Mouse (Mus musculus) CH12.LX (cell line): ENCODE measurements at regions not wholly inside any gene's neighbourhood (a gene's known extent, or its start where the extent isn't known, plus 50 kb on each side); places are given as distances from the start of the nearest gene placed in this dataset.

Source experiments
- CTCF ChIP-seq, 2 experiments: IDR thresholded peaks in 1 of 2; conservative IDR thresholded peaks in 1 of 2; 2 replicates each; pipeline ENCODE4 v1.5.1; 2011 to 2012; ENCODE audit warnings: low read depth in 2 of 2, low read length in 2 of 2, improper control_type of control experiment in 1 of 2, inconsistent platforms in 1 of 2, mild to moderate bottlenecking in 1 of 2, moderate library complexity in 1 of 2
- NRF1 ChIP-seq: IDR thresholded peaks from 2 replicates; pipeline ENCODE4 v1.6.1; 2014; ENCODE audit warnings: low read depth, mild to moderate bottlenecking, inconsistent platforms, low read length, improper control_type of control experiment, moderate library complexity

DNA sequence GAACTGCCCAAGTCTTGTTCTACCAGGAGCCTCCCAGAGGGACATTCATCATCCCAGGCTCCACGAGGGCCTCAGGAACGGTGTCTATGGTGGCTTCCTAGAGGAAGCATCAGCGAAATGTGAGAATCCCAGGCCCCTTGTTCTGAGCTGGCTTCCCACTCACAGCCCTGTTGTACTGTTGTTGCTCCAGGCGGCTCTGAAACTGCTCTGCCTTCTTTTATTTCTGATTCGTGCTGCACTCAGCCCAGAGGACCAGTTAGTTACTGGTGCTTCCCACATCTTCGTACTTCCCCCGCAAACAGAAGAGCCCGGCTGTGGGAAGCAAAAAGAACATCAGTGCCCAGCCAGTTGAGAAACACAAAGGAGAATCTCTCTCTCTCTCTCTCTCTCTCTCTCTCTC lies 202.3 kb downstream of the Diras2 start:
- TF ChIP-seq CTCF (conservative IDR thresholded peaks at IDR 0.05 in 1 of 2, IDR thresholded peaks at IDR 0.05 in 1 of 2; ENCODE audit: low read depth in 2 of 2, low read length in 2 of 2) (no peak), NRF1 (no peak)
